Mouse (Mus musculus) midbrain, embryonic 13.5 days (tissue): ENCODE measurements at regions not wholly inside any gene's neighbourhood (a gene's known extent, or its start where the extent isn't known, plus 50 kb on each side); places are given as distances from the start of the nearest gene placed in this dataset.

Experiments used
- ATAC-seq: fragments of 200-750 bp; cut with Nextera tagmentation; 2 replicates; pipeline ENCODE4 v1.8.0; 2017; ENCODE audit warnings: mild to moderate bottlenecking, moderate TSS enrichment, moderate library complexity
- H3K27ac ChIP-seq: fragments of 300-500 bp; sonication (generic); 2 replicates; pipeline ENCODE4 v1.5.1; 2015; ENCODE audit warnings: inconsistent platforms, mild to moderate bottlenecking, moderate library complexity
- H3K27me3 ChIP-seq: fragments of 300-500 bp; sonication (generic); 2 replicates; pipeline ENCODE4 v1.6.1; 2015; ENCODE audit warnings: mild to moderate bottlenecking, inconsistent platforms
- H3K36me3 ChIP-seq: fragments of 300-500 bp; sonication (generic); 2 replicates; pipeline ENCODE4 v1.6.1; 2015; ENCODE audit warnings: mild to moderate bottlenecking, inconsistent platforms
- H3K4me1 ChIP-seq: fragments of 300-500 bp; sonication (generic); replicated peaks from 2 replicates; pipeline ENCODE4 v1.6.1; 2015; ENCODE audit warnings: inconsistent platforms
- H3K4me2 ChIP-seq: fragments of 300-500 bp; sonication (generic); replicated peaks from 2 replicates; pipeline ENCODE4 v1.6.1; 2015; ENCODE audit warnings: moderate library complexity, mild to moderate bottlenecking, inconsistent platforms
- H3K4me3 ChIP-seq: fragments of 300-500 bp; sonication (generic); replicated peaks from 2 replicates; pipeline ENCODE4 v1.5.1; 2015; ENCODE audit warnings: mild to moderate bottlenecking, inconsistent platforms
- H3K9ac ChIP-seq: fragments of 300-500 bp; sonication (generic); replicated peaks from 2 replicates; pipeline ENCODE4 v1.6.1; 2015; ENCODE audit warnings: mild to moderate bottlenecking, inconsistent platforms
- H3K9me3 ChIP-seq: fragments of 300-500 bp; sonication (generic); 2 replicates; pipeline ENCODE4 v1.6.1; 2016; ENCODE audit warnings: mild to moderate bottlenecking, inconsistent platforms
- WGBS: fragments of 180-500 bp; shearing (Covaris S2); methylation state at CpG from one replicate; pipeline ENCODE4 v1.1.7; 2015; 5-methylcytosine and 5-hydroxymethylcytosine counted together

- Histone ChIP-seq H3K36me3 (no peaks in the 10 kb centered on the region), H3K9me3 (no peaks in the 10 kb centered on the region), H3K4me3 (no peak overlapping the region), H3K4me1 (peaks cover 9% of the 10 kb centered on the region), H3K27ac (no peak overlapping the region), H3K27me3 (no peaks in the 10 kb centered on the region), H3K9ac (no peak overlapping the region), H3K4me2 (no peak overlapping the region)
- peak; percentile 76 for ATAC-seq
- WGBS, result 16% methylated on average over 6 of the region's 6 CpGs
Observed at GRCm38 (mm10) chr8:50708219-50708911, 1864.6 kb upstream of the Tenm3 start.

- no peak overlapping the region for H3K27ac ChIP-seq
- H3K27me3 ChIP-seq, result no peaks in the 10 kb centered on the region
- no peak overlapping the region for H3K4me3 ChIP-seq
- ATAC-seq, result no peak
- H3K36me3 ChIP-seq, result no peaks in the 10 kb centered on the region
- no peak overlapping the region for H3K9ac ChIP-seq
- no peak overlapping the region for H3K4me2 ChIP-seq
- H3K9me3 ChIP-seq, result no peaks in the 10 kb centered on the region
- H3K4me1 ChIP-seq, result peaks cover 9% of the 10 kb centered on the region
- WGBS, result 43% methylated on average over 1 of the region's 1 CpGs
Observed at GRCm38 (mm10) chr8:50704276-50704675, 1860.5 kb upstream of the Tenm3 start.

GRCm38 (mm10) chr8:50689033-50689432 is 1845.3 kb upstream of the Tenm3 start:
- Histone ChIP-seq H3K9me3 (no peaks in the 10 kb centered on the region), H3K4me3 (no peak overlapping the region), H3K4me2 (no peak overlapping the region), H3K27ac (no peak overlapping the region), H3K36me3 (no peaks in the 10 kb centered on the region), H3K4me1 (0 out of 2 replicates have a peak, but pooled peaks cover 3% of the 10 kb centered on the region), H3K9ac (no peak overlapping the region), H3K27me3 (no peaks in the 10 kb centered on the region)
- peak; percentile 73 for ATAC-seq
- WGBS, result 40% methylated on average over 1 of the region's 1 CpGs

- H3K36me3 ChIP-seq, result no peaks in the 10 kb centered on the region
- H3K4me1 ChIP-seq, result no peaks in the 10 kb centered on the region
- 93% methylated on average over 4 of the region's 4 CpGs for WGBS
- H3K27ac ChIP-seq, result no peak overlapping the region
- no peak for ATAC-seq
- H3K4me2 ChIP-seq, result no peak overlapping the region
- H3K27me3 ChIP-seq, result no peaks in the 10 kb centered on the region
- no peak overlapping the region for H3K4me3 ChIP-seq
- no peaks in the 10 kb centered on the region for H3K9me3 ChIP-seq
- H3K9ac ChIP-seq, result no peak overlapping the region
Observed at GRCm38 (mm10) chr8:50665357-50665756, 1821.6 kb upstream of the Tenm3 start.
